Mouse (Mus musculus): ENCODE results near the gene Extl1.
"Not testable (repeated sequence)": the region's sequence is repeated elsewhere in the genome, so short reads cannot be mapped to it uniquely, and the experiment has no call there.

Gene Extl1

DNA sequence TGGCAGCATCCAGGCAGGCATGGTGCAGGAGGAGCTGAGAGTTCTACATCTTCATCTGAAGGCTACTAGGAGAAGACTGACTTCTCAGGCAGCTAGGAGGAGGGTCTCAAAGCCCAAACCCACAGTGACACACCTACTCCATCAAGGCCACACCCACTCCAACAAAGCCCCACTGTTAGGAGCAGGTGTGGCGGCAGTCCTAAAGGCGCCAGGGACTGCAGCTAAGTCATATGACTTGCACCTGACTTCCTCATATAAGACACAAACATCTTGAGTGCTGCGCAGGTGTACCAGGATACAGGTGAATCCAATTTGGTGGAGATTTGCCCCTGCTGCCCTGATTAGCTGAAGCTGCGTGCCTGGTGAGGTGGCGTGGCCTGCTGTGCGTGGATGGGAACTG lies at the start of gene Extl1:
Gene Extl1, minus strand, starts transcription at position 101 of the 400 bp plus-strand sequence.
- not testable (repeated sequence) for DNase-seq (ENCODE audit: low spot score in 2 of 2)

- no peak for DNase-seq (ENCODE audit: low spot score in 2 of 2)
Measured at GRCm38 (mm10) chr4:134432686-134433360, 49.2 kb upstream of the Extl1 start.

DNA sequence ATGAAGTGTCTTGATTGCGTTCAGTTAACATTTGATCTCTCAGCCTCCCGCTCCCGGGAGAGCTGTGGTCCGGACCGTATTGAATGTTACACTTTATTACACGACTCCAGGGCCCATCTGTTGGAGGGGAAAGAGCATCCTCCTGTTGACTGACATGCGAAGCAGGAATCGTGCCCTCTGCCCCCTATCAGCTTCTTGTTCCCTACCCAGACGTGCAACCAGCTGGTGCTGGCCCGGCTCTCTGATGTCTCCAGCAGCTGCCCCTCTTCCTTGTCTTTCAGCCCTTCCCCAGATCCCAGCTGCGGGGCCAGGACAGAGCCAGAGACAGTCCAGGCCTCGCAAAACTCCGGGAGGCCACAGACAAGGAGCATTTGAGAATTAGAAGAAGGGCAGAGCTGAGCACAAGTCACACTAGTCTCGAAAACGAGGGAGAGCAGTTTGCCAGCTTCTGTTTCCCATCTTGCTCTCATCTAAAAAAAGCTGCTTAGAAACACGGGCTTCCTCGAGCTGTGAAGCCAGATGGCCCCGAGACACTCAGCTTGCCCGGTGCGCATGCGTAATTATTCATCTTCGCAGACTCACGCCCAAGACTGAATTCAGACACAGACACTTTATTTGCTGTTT lies 46.8 kb upstream of the Extl1 start:
- no peak for DNase-seq (ENCODE audit: low spot score in 2 of 2)

DNA sequence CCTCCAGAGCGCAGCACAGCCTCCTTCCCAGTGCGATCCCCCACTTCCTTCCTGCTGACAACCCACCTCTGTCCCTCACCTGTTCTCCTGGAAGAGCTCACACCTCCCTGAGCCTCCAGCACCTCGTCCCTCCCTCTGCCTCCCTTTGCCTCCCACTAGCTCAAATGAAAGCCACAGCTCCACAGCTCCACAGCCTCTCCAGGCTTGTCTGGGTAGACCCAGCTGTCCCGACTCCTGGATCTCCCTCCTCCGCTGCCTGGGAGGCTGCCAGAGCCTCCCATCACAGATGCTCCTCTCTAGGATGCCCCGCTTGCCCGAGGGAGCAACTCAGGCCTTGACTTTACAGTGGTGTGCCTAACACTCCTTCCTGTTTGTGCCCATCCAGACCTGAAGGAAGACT lies 41.4 kb upstream of the Extl1 start:
- DNase-seq (ENCODE audit: low spot score in 2 of 2) = no peak

DNA sequence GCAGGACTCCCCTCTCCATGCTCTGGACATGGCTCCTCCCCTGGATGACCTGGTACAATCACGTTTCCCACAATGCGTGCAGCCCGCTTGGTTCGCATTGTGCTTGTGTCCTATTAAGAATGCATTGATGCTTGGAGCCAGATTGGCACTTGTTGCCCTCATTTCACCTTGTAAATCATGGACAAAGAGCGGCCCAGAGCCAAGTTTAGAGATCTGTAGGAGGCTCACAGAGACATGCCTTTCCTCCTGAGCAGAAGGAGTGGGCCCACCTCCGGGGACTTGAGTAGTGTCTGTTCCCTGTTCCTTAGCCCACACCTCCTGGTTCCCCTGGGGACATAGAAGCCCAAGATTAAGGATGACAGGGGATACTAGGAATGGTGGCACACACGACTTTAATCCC lies 40.3 kb upstream of the Extl1 start:
- no peak for DNase-seq (ENCODE audit: low spot score in 2 of 2)

DNA sequence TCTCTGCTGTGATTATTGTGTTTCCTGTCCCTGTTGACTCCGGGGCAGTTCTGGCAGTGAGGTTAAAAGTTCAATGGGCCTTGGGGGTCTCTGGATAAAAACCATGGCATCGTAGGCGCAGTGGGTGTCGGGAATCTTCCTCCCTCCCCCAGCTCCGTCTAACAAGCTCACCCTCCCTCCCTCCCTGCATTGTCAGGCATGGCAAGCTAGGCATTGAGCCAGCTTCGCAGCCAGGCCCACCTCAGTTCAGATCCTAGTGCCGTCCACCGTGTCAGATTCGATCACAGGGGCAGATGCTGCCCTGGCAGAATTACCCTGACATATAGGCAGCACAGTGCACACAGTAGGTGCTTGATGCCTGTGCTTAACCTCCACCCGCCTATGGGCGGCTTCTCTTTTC lies 38.3 kb upstream of the Extl1 start:
- DNase-seq (ENCODE audit: low spot score in 2 of 2) = no peak

- no peak for DNase-seq (ENCODE audit: low spot score in 2 of 2)
Measured at GRCm38 (mm10) chr4:134417111-134417510, 33.5 kb upstream of the Extl1 start.

GRCm38 (mm10) chr4:134416602-134417001 lies 33.0 kb upstream of the Extl1 start:
- no peak for DNase-seq (ENCODE audit: low spot score in 2 of 2)

- no peak for DNase-seq (ENCODE audit: low spot score in 2 of 2)
Measured at GRCm38 (mm10) chr4:134416177-134416576, 32.5 kb upstream of the Extl1 start.

GRCm38 (mm10) chr4:134409286-134409685 lies 25.6 kb upstream of the Extl1 start:
- DNase-seq (ENCODE audit: low spot score in 2 of 2) = peak in 1 of 2 experiments; percentile 18

- DNase-seq (ENCODE audit: low spot score in 2 of 2) = no peak
Measured at GRCm38 (mm10) chr4:134403721-134404120, 20.1 kb upstream of the Extl1 start.

DNA sequence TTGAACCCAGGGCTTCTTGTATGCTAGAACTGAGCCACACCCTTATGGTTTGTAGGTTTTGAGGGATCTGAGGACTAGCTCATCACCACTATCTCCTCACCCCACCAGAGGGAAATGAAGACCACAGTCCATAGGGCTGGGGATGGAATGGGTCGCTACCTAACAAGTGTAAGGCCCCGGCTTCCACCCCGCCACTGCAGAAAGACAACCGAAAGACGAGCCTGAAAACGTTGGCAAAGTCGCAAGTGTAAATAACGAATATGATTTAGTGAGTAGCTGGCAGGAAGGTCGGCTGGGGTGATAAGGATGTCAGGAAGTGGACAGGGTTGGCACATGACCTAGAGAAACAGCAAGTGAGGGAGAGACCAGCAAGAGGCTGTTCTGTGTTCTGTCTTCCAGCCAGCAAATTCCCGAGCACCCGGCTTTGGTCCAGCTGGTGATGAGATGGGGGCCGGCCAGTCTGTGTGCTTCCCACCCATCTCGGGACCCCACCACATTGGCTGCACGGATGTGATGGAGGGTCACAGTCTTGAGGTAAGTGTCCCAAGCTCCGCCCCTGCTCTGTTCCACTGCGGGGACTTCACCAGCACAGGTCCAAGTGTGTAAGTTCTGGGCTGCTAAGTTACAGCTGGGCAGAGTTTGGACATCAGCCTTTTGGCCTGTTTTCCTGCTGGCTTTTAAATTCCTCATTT lies 19.1 kb upstream of the Extl1 start:
- DNase-seq (ENCODE audit: low spot score in 2 of 2) = no peak

- DNase-seq (ENCODE audit: low spot score in 2 of 2) = no peak
Measured at GRCm38 (mm10) chr4:134401856-134402570, 18.4 kb upstream of the Extl1 start.

- DNase-seq (ENCODE audit: low spot score in 2 of 2) = peak in 1 of 2 experiments; percentile 21
Measured at GRCm38 (mm10) chr4:134401181-134401661, 17.6 kb upstream of the Extl1 start.

- DNase-seq (ENCODE audit: low spot score in 2 of 2) = no peak
Measured at GRCm38 (mm10) chr4:134400206-134400605, 16.6 kb upstream of the Extl1 start.

DNA sequence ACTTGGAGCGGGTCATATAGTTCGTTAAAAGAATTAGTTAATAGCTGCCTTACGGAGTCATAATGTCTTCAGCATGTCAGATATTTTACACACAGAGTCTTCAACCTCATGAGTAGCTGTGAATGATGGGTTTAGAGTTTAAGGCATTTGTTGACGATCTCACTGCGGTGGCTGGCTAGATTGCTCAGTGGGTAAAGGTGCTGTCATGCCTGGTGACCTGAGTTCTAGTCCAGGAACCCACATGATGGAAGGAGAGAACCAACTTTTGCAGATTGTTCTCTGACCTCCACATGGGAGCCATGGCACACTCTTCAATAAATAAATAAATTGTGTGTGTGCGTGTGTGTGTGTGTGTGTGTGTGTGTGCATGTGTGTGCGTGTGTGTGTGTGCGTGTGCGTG lies 14.1 kb upstream of the Extl1 start:
- no peak for DNase-seq (ENCODE audit: low spot score in 2 of 2)

DNA sequence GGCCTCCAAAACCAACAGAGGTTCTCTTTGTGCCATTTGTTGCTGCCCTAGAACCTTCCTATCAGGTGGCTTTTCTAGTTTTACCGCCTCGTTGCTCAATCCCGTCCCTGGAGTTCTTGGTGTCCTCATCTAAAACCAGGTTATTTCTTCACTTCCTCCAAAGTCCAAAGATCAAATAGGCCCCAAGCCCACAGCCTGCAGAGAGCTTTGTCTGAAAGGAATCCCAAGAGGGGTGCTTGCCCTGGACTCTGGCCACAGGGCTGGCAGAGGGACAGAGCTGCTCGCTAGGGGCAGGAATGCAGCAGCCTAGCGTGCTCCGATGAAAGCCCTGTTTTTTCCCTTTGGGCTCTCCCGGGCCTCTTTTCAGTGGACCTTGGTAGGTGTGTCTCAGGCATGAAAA lies 13.5 kb upstream of the Extl1 start:
- no peak for DNase-seq (ENCODE audit: low spot score in 2 of 2)

- DNase-seq (ENCODE audit: low spot score in 2 of 2) = peak; percentile 69 to 83
Measured at GRCm38 (mm10) chr4:134395977-134396825, 12.6 kb upstream of the Extl1 start, which contains the start of gene Pafah2. Gene Pafah2 (plus strand): TSS chr4:134396320.

DNA sequence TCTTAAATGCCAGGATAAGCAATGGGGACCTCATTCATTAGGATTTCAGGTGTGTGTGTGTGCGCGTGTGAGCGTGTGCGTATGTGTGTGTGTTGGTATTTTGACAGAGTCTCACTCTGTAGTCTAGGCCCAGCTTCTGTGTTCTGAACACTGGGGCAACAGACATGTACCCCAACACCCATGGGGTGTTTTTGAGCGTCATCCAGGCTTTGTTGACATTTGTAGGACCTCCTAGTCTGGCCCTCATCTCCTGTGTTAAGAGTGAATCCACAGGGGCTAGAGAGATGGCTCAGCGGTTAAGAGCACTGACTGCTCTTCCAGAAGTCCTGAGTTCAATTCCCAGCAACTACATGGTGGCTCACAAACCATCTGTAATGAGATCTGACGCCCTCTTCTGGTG lies 11.5 kb upstream of the Extl1 start:
- no peak for DNase-seq (ENCODE audit: low spot score in 2 of 2)

GRCm38 (mm10) chr4:134393026-134393425 lies 9.4 kb upstream of the Extl1 start:
- DNase-seq (ENCODE audit: low spot score in 2 of 2) = no peak

DNA sequence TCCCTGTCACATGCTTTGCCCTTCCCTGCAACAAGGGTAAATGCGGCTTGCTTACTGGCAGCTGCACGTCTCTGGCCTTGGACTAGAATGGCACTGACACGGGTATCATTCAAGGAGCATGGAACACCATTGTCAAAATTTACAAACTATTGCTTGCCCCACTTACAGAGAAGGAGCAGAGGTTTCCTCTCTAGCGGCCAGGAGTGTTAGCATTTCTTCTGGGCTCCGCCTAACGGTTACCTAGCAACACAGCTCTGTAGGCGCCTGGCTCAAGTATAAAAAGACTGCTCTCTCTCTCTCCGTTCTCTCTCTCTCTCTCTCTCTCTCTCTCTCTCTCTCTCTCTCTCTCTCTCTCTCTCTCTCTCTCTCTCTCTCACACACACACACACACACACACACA lies 8.9 kb upstream of the Extl1 start:
- no peak for DNase-seq (ENCODE audit: low spot score in 2 of 2)
